Mouse (Mus musculus) liver, embryonic 13.5 days (tissue): ENCODE data around the gene Ugt1a5. TPM values are rescaled to one million over a fixed set of nuclear protein-coding genes. Genes with fewer than 3 reads are reported as not detected.

Experiments
- ATAC-seq: fragments of 200-750 bp; cut with Nextera tagmentation; 2 replicates; pipeline ENCODE4 v1.8.0; 2017; ENCODE audit warnings: low read depth, mild to moderate bottlenecking, moderate number of reproducible peaks, moderate library complexity
- DNase-seq: peaks from one replicate; pipeline ENCODE4 v3.0.0; 2022
- H3K27ac ChIP-seq: fragments of 300-500 bp; sonication (generic); 2 replicates; pipeline ENCODE4 v1.5.1; 2015; ENCODE audit warnings: moderate library complexity, mild to moderate bottlenecking, inconsistent platforms
- H3K27me3 ChIP-seq: fragments of 300-500 bp; sonication (generic); 2 replicates; pipeline ENCODE4 v1.6.1; 2015; ENCODE audit warnings: mild to moderate bottlenecking, inconsistent platforms
- H3K36me3 ChIP-seq: fragments of 300-500 bp; sonication (generic); 2 replicates; pipeline ENCODE4 v1.6.1; 2015; ENCODE audit warnings: mild to moderate bottlenecking, inconsistent platforms
- H3K4me1 ChIP-seq: fragments of 300-500 bp; sonication (generic); replicated peaks from 2 replicates; pipeline ENCODE4 v1.6.1; 2015; ENCODE audit warnings: inconsistent platforms
- H3K4me2 ChIP-seq: fragments of 300-500 bp; sonication (generic); 2 replicates; pipeline ENCODE4 v1.6.1; 2015; ENCODE audit warnings: inconsistent platforms, mild to moderate bottlenecking, moderate library complexity
- H3K4me3 ChIP-seq: fragments of 300-500 bp; sonication (generic); replicated peaks from 2 replicates; pipeline ENCODE4 v1.5.1; 2015; ENCODE audit warnings: mild to moderate bottlenecking, inconsistent platforms
- H3K9ac ChIP-seq: fragments of 300-500 bp; sonication (generic); 2 replicates; pipeline ENCODE4 v1.6.1; 2015; ENCODE audit warnings: mild to moderate bottlenecking, inconsistent platforms
- H3K9me3 ChIP-seq: fragments of 300-500 bp; sonication (generic); replicated peaks from 2 replicates; pipeline ENCODE4 v1.6.1; 2016; ENCODE audit warnings: inconsistent platforms
- WGBS: fragments of 180-500 bp; shearing (Covaris S2); methylation state at CpG from one replicate; pipeline ENCODE4 v1.1.7; 2015; ENCODE audit not compliant: insufficient replicate concordance; 5-methylcytosine and 5-hydroxymethylcytosine counted together
- polyA plus RNA-seq: library from polyadenylated mRNA; unstranded; fragments of >200 nt; fragmentation: Nextera tagmentation; extraction: Ambion mirVana; gene quantifications from 2 replicates; pipeline ENCODE4 v1.2.1, GENCODE M21; 2015

Gene Ugt1a5
- polyA plus RNA-seq, 1 experiment from 2014 or later, result not detected

DNA sequence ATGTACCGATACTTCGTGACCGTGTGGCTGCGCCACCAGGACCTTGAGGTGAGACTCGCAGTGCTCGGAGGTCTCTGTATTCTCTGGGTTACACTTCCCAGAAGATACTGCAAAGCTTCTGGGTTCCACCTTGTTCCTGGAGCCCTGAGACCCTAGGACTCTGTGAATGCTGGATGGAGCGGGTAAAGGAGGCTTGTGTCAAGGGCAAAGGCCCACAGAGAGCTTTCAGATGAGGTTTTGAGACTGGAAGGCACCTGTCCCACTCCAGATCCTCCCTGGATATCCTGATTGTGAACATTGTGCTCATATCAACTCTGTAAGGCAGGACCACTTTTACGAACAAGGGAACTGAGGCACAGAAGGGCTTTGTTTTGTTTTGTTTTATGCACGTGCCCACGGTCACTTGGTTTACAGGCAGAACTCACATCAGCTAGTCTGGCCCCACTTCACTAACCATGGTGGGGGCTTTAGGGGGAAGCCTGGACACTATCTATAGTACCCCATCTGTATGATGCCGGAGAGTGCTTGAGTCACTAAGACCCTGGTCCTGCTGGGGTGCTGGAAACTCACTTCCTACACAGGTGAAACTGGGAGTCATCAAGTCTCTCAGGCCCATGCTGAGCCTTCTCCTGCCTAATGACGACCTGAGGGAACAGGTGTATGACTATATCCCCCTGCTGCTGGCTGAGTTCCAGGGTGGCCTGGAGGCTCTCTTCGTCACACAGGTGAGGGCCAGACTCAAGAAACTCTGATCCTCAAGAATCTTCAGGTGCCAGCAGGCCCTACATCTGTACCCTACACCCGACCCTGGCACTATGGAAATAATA is 67.8 kb downstream of the Ugt1a5 start:
- Histone ChIP-seq H3K9me3 (peaks cover 83% of the 10 kb centered on the region), H3K9ac (no peak overlapping the region)
- 0 out of 2 replicates have a peak, but pooled peaks have one; percentile 3 for ATAC-seq

GRCm38 (mm10) chr1:88234248-88234610 is 68.4 kb downstream of the Ugt1a5 start:
- Histone ChIP-seq H3K36me3 (no peaks in the 10 kb centered on the region), H3K4me3 (no peak overlapping the region), H3K27me3 (no peaks in the 10 kb centered on the region), H3K9ac (no peak overlapping the region), H3K27ac (no peak overlapping the region), H3K4me1 (no peaks in the 10 kb centered on the region), H3K9me3 (peaks cover 88% of the 10 kb centered on the region), H3K4me2 (no peak overlapping the region)
- ATAC-seq (no peak), DNase-seq (no peak)
- WGBS, result 45% methylated on average over 4 of the region's 4 CpGs

More for the DNA sequence above, 67.8 kb downstream of the Ugt1a5 start:
- DNase-seq, result no peak
- no peaks in the 10 kb centered on the region for H3K36me3 ChIP-seq
- no peaks in the 10 kb centered on the region for H3K4me1 ChIP-seq
- H3K27me3 ChIP-seq, result no peaks in the 10 kb centered on the region
- H3K27ac ChIP-seq, result no peak overlapping the region
- H3K4me3 ChIP-seq, result no peak overlapping the region
- 54% methylated on average over 14 of the region's 14 CpGs for whole genome bisulfite sequencing
- no peak overlapping the region for H3K4me2 ChIP-seq

- no peaks in the 10 kb centered on the region for H3K36me3 ChIP-seq
- no peak for ATAC-seq
- no peak for DNase-seq
- peaks cover 88% of the 10 kb centered on the region for H3K9me3 ChIP-seq
- H3K4me1 ChIP-seq, result no peaks in the 10 kb centered on the region
- no peak overlapping the region for H3K4me3 ChIP-seq
- H3K4me2 ChIP-seq, result no peak overlapping the region
- 31% methylated on average over 5 of the region's 5 CpGs for WGBS
- H3K27me3 ChIP-seq, result no peaks in the 10 kb centered on the region
- H3K27ac ChIP-seq, result no peak overlapping the region
- no peak overlapping the region for H3K9ac ChIP-seq
Observed at GRCm38 (mm10) chr1:88234646-88235045, 68.8 kb downstream of the Ugt1a5 start.

- H3K9ac ChIP-seq, result no peak overlapping the region
- ATAC-seq (0 out of 2 replicates have a peak, but pooled peaks have one; percentile 6), DNase-seq (no peak)
- WGBS, result 48% methylated on average over 11 of the region's 11 CpGs
- no peaks in the 10 kb centered on the region for H3K27me3 ChIP-seq
- H3K9me3 ChIP-seq, result peaks cover 88% of the 10 kb centered on the region
- H3K4me2 ChIP-seq, result no peak overlapping the region
- no peaks in the 10 kb centered on the region for H3K36me3 ChIP-seq
- no peak overlapping the region for H3K27ac ChIP-seq
- H3K4me1 ChIP-seq, result no peaks in the 10 kb centered on the region
- H3K4me3 ChIP-seq, result no peak overlapping the region
Observed at GRCm38 (mm10) chr1:88235046-88235893, 69.5 kb downstream of the Ugt1a5 start.

GRCm38 (mm10) chr1:88235894-88236415 is 70.1 kb downstream of the Ugt1a5 start:
- no peak overlapping the region for H3K27ac ChIP-seq
- no peak overlapping the region for H3K4me3 ChIP-seq
- no peaks in the 10 kb centered on the region for H3K27me3 ChIP-seq
- no peaks in the 10 kb centered on the region for H3K4me1 ChIP-seq
- peaks cover 91% of the 10 kb centered on the region for H3K9me3 ChIP-seq
- no peaks in the 10 kb centered on the region for H3K36me3 ChIP-seq
- WGBS, result 39% methylated on average over 4 of the region's 4 CpGs
- H3K4me2 ChIP-seq, result no peak overlapping the region
- ATAC-seq (no peak), DNase-seq (no peak)
- H3K9ac ChIP-seq, result no peak overlapping the region

- WGBS, result 57% methylated on average over 5 of the region's 5 CpGs
- Histone ChIP-seq H3K4me2 (no peak overlapping the region), H3K9ac (no peak overlapping the region), H3K27me3 (no peaks in the 10 kb centered on the region), H3K27ac (no peak overlapping the region), H3K9me3 (peaks cover 86% of the 10 kb centered on the region), H3K4me3 (no peak overlapping the region), H3K36me3 (no peaks in the 10 kb centered on the region), H3K4me1 (no peaks in the 10 kb centered on the region)
- DNase-seq (no peak), ATAC-seq (no peak)
Observed at GRCm38 (mm10) chr1:88237311-88237710, 71.5 kb downstream of the Ugt1a5 start.

- H3K9me3 ChIP-seq, result peaks cover 76% of the 10 kb centered on the region
- H3K27me3 ChIP-seq, result no peaks in the 10 kb centered on the region
- no peak overlapping the region for H3K4me2 ChIP-seq
- no peak overlapping the region for H3K27ac ChIP-seq
- DNase-seq (no peak), ATAC-seq (no peak)
- H3K9ac ChIP-seq, result no peak overlapping the region
- no peaks in the 10 kb centered on the region for H3K4me1 ChIP-seq
- no peak overlapping the region for H3K4me3 ChIP-seq
- H3K36me3 ChIP-seq, result no peaks in the 10 kb centered on the region
- 59% methylated on average over 6 of the region's 6 CpGs for WGBS
Observed at GRCm38 (mm10) chr1:88238771-88239170, 73.0 kb downstream of the Ugt1a5 start.

GRCm38 (mm10) chr1:88240072-88240471 is 74.3 kb downstream of the Ugt1a5 start:
- Histone ChIP-seq H3K36me3 (no peaks in the 10 kb centered on the region), H3K4me1 (no peaks in the 10 kb centered on the region), H3K27me3 (no peaks in the 10 kb centered on the region), H3K4me2 (no peak overlapping the region), H3K9ac (no peak overlapping the region), H3K9me3 (peaks cover 76% of the 10 kb centered on the region), H3K27ac (no peak overlapping the region), H3K4me3 (no peak overlapping the region)
- 58% methylated on average over 5 of the region's 5 CpGs for WGBS
- no peak for ATAC-seq
- DNase-seq, result no peak

GRCm38 (mm10) chr1:88240579-88240978 is 74.8 kb downstream of the Ugt1a5 start:
- no peak overlapping the region for H3K4me3 ChIP-seq
- no peak for ATAC-seq
- H3K9me3 ChIP-seq, result peaks cover 76% of the 10 kb centered on the region
- no peak for DNase-seq
- H3K27me3 ChIP-seq, result no peaks in the 10 kb centered on the region
- no peaks in the 10 kb centered on the region for H3K36me3 ChIP-seq
- H3K27ac ChIP-seq, result no peak overlapping the region
- WGBS, result 46% methylated on average over 4 of the region's 4 CpGs
- no peak overlapping the region for H3K9ac ChIP-seq
- no peaks in the 10 kb centered on the region for H3K4me1 ChIP-seq
- no peak overlapping the region for H3K4me2 ChIP-seq

DNA sequence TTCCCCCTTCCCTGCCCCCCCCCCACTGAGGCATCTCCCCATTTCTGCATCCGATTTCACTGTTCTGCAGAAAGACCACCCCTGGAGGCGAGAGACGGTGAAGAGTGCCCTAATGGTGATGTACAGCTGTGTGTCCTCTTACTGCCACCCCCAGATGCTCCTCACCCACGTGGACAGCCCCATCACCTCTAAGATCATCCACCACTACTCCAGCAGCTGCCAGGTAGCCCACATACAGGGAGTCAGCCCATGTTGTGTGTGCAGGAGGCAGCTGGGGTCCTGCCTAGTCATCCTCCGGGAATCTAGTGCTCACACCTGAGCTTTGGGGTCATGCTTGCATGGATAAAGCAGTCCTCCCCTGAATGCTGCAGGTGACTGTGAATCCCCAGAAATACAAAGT is 78.0 kb downstream of the Ugt1a5 start:
- no peak for DNase-seq

DNA sequence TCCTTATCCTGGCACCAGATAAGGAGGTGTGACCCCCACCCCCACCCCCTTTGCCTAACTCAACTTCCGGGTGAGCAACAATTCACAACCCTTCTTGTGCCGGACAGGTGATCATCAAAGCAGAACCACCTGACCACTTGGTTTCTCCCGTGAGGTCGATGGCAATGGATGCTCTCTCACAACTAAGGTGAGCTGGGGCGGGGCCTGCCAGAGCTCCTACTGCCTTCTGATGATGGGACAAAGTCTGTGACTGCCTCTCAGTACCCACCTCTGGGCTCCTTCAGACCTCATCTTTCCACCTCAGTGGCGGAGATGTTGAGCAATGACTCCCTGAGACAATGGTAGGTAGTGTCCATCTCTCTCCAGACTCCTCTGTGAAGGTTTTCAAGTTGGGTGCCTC is 80.1 kb downstream of the Ugt1a5 start:
- no peak for DNase-seq
- ATAC-seq, result no peak
- H3K9ac ChIP-seq, result no peak overlapping the region
- H3K27ac ChIP-seq, result no peak overlapping the region
- peaks cover 75% of the 10 kb centered on the region for H3K9me3 ChIP-seq
- no peaks in the 10 kb centered on the region for H3K36me3 ChIP-seq
- no peaks in the 10 kb centered on the region for H3K4me1 ChIP-seq
- no peak overlapping the region for H3K4me3 ChIP-seq
- 60% methylated on average over 6 of the region's 6 CpGs for WGBS
- no peaks in the 10 kb centered on the region for H3K27me3 ChIP-seq
- H3K4me2 ChIP-seq, result no peak overlapping the region

More for the DNA sequence above, 78.0 kb downstream of the Ugt1a5 start:
- WGBS, result 49% methylated on average over 5 of the region's 5 CpGs
- no peaks in the 10 kb centered on the region for H3K27me3 ChIP-seq
- peaks cover 75% of the 10 kb centered on the region for H3K9me3 ChIP-seq
- H3K9ac ChIP-seq, result no peak overlapping the region
- no peaks in the 10 kb centered on the region for H3K4me1 ChIP-seq
- H3K4me3 ChIP-seq, result no peak overlapping the region
- ATAC-seq, result no peak
- H3K36me3 ChIP-seq, result no peaks in the 10 kb centered on the region
- H3K27ac ChIP-seq, result no peak overlapping the region
- H3K4me2 ChIP-seq, result no peak overlapping the region
